Comparison of ENCODE assay signal across 10 mouse cellular contexts in the genomic region with DNA sequence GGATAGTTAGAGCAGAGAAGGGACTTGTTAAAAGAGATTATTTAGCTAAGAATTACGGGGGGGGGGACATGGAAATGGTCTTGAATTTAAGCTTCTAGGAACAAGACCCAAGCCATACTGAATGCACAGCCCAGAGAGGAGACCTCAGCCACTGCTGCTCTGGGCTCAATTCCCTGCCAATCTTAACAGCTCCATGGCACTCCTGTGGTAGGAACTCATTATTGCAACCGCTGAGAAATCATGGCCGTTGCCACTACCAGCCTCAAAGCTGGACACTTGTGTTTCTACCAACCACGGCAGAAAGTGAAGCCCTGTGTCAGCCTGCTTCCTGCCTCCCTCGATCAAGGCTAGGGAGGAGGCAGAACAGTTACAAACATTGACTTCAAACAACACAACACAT. TPM values are rescaled to one million over a fixed set of nuclear protein-coding genes. Genes with fewer than 3 reads are reported as not detected.
DNase-seq lines count a peak whose midpoint lies in the region; ATAC-seq lines count a peak whose summit lies in the region.
"Had no signal": no experiment of that assay in that cellular context is flagged by ENCODE, and none has a peak within 500 bp of the region (broad histone marks: within the 10 kb centered on the region; RNA-seq: fewer than 3 reads in every experiment).

No protein-coding gene starts in this region.

- no peak overlapping the region for H3K27ac ChIP-seq in kidney, embryonic 15.5 days
- H3K27ac ChIP-seq: limb, embryonic 13.5 days had no signal

- no peak overlapping the region for H3K9ac ChIP-seq in kidney, embryonic 15.5 days
- H3K9ac ChIP-seq: limb, embryonic 13.5 days had no signal

- H3K36me3 ChIP-seq in kidney, embryonic 15.5 days, result no peaks in the 10 kb centered on the region
- H3K36me3 ChIP-seq: limb, embryonic 13.5 days had no signal

- no peak overlapping the region for H3K4me3 ChIP-seq in kidney, embryonic 15.5 days (replicated peaks)
- H3K4me3 ChIP-seq: limb, embryonic 13.5 days had no signal

- ATAC-seq in kidney, embryonic 15.5 days (replicated peaks; ENCODE audit: low FRiP score), result no peak
- peak; percentile 85 for ATAC-seq in megakaryocyte progenitor cell, adult 5-6 weeks (replicated peaks; ENCODE audit: poor library complexity)

- DNase-seq in kidney, adult 11 months, result peak; percentile 22
- DNase-seq in cerebellum, postnatal 10 days, result peak; percentile 80 to 83
- peak; percentile 24 for DNase-seq in induced T-regulatory cell, adult 2 months (ENCODE audit: low read depth)
- no peak for DNase-seq in spleen, postnatal 14 days (ENCODE audit: low spot score in 2 of 2)
- no peak for DNase-seq in gastrocnemius, postnatal 36 days
- DNase-seq in left cerebral cortex, adult 8-10 months (ENCODE audit: low spot score in 2 of 2), result no peak
- DNase-seq: gastrocnemius, postnatal 14 days had no signal

- H3K9me3 ChIP-seq in kidney, embryonic 15.5 days (replicated peaks), result no peaks in the 10 kb centered on the region
- H3K9me3 ChIP-seq: limb, embryonic 13.5 days had no signal

- H3K27me3 ChIP-seq in kidney, embryonic 15.5 days, result no peaks in the 10 kb centered on the region

- no peak overlapping the region for H3K4me2 ChIP-seq in kidney, embryonic 15.5 days
- H3K4me2 ChIP-seq: limb, embryonic 13.5 days had no signal

- H3K4me1 ChIP-seq in kidney, embryonic 15.5 days, result peaks cover 14% of the 10 kb centered on the region; the same call in 1 of the 2 replicates
- H3K4me1 ChIP-seq: limb, embryonic 13.5 days had no signal

- intact Hi-C loops in gastrocnemius, postnatal 36 days (cut with DNase I), result loop anchor here (5.0 kb wide), 1 partner anchor 173 kb away; no protein-coding TSS in a partner anchor

- WGBS in kidney, embryonic 15.5 days, result 20% methylated on average over 5 of the region's 5 CpGs

RNA-seq across cellular contexts. Expression of a gene that starts 5.4 kb away (rescaled TPM):
- polyA plus RNA-seq in kidney, embryonic 15.5 days (2015; fragmentation: Nextera tagmentation; extraction: Ambion mirVana), result 19.1 and 22.6 TPM in 2 replicates
- not detected in 2 replicates for total RNA-seq in megakaryocyte progenitor cell, adult 5-6 weeks (2015)
- total RNA-seq in megakaryocyte progenitor cell, adult 5-6 weeks (2017), result not detected in 2 replicates
- 10 to 100 TPM; 10.3 to 10.9 TPM for total RNA-seq in gastrocnemius, postnatal 36 days (2021)
- 10 to 100 TPM; 55.3 to 62.7 (median 59.3) TPM for total RNA-seq in left cerebral cortex, adult 8-10 months (2022)

RNA-seq across cellular contexts. Expression of a gene that starts 51.4 kb away (rescaled TPM):
- polyA plus RNA-seq in kidney, embryonic 15.5 days (2015; fragmentation: Nextera tagmentation; extraction: Ambion mirVana), result 19.8 and 22.1 TPM in 2 replicates
- not detected in 2 replicates for total RNA-seq in megakaryocyte progenitor cell, adult 5-6 weeks (2015)
- total RNA-seq in megakaryocyte progenitor cell, adult 5-6 weeks (2017), result not detected in 2 replicates
- 10 to 100 TPM; 24.8 to 31.1 TPM for total RNA-seq in gastrocnemius, postnatal 36 days (2021)
- total RNA-seq in left cerebral cortex, adult 8-10 months (2022), result 100 to 1,000 TPM in 3 of 4 experiments, 10 to 100 TPM in 1; 96.7 to 125 (median 111) TPM

RNA-seq across cellular contexts. Expression of a gene that starts 54.3 kb away (rescaled TPM):
- polyA plus RNA-seq in kidney, embryonic 15.5 days (2015; fragmentation: Nextera tagmentation; extraction: Ambion mirVana), result 137 and 157 TPM in 2 replicates
- 28.2 and 46.9 TPM in 2 replicates for total RNA-seq in megakaryocyte progenitor cell, adult 5-6 weeks (2015)
- 132 and 149 TPM in 2 replicates for total RNA-seq in megakaryocyte progenitor cell, adult 5-6 weeks (2017)
- 10 to 100 TPM; 30.8 to 41.2 TPM for total RNA-seq in gastrocnemius, postnatal 36 days (2021)
- total RNA-seq in left cerebral cortex, adult 8-10 months (2022), result 10 to 100 TPM; 31.6 to 45.5 (median 38.1) TPM

Comparison
In these comparisons a context has a peak if more than half of its experiments do, and no peak if none do; other contexts are left out.
1. DNase-seq: peak in kidney, adult 11 months (single experiment), cerebellum, postnatal 10 days (2 of 2) and induced T-regulatory cell, adult 2 months (single experiment); none in spleen, postnatal 14 days (0 of 2), gastrocnemius, postnatal 36 days (0 of 2) and left cerebral cortex, adult 8-10 months (0 of 2).
2. RNA of a gene that starts 5.4 kb away (total RNA-seq): 55.3 to 62.7 TPM in left cerebral cortex, adult 8-10 months and 10.3 to 10.9 TPM in gastrocnemius, postnatal 36 days; not detected in megakaryocyte progenitor cell, adult 5-6 weeks; every median in the first group is over 10 times any median in the second.
3. RNA of a gene that starts 51.4 kb away (total RNA-seq): 96.7 to 125 TPM in left cerebral cortex, adult 8-10 months and 24.8 to 31.1 TPM in gastrocnemius, postnatal 36 days; not detected in megakaryocyte progenitor cell, adult 5-6 weeks; every median in the first group is over 10 times any median in the second.